Mouse (Mus musculus): ENCODE measurements around the gene Cplx3. TPM values are rescaled to one million over a fixed set of nuclear protein-coding genes. Genes with fewer than 3 reads are reported as not detected.

The Cplx3 gene
- polyA plus RNA-seq, 1 experiment from 2014 or later = 0.96 TPM

DNA sequence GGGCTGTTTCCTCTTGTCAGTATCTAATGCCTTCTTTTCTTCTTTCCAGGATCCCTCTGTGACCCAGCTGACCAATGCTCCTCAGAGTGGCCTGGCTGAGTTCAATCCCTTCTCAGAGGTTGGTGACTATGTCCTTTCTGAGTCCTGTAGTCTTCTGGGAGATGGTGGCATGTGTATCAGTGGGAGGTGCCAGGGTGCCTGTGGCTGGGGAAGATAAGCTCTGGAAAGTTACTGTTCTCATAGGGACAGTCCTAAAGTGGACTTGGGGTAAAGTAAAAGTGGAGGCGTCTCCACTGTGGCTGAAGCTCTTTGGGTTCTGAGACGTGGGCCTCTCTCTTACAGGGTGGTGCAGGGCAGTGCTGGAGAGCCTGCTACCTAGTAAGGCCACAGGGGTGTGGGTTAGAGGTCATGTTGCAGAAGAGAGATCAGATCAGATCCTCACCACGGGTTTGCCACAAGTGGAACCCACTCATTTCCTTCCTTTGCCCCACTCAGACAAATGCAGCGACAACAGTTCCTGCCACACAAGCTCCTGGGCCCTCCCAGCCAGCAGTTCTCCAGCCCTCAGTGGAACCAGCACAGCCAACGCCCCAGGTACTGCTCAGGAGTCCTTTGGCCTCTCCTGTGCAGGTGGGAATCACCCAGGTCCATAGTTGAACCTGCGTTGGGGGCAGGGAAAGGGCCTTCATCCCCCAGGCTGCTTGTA lies 28.8 kb downstream of the Cplx3 start:
- Histone ChIP-seq H3K27ac (replicated peaks; ENCODE audit: low read depth, low read length) (no peak overlapping the region), H3K4me2 (ENCODE audit: low read length) (no peak overlapping the region), H3K36me3 (ENCODE audit: control insufficient read depth, insufficient read depth, low read length) (peaks cover 55% of the 10 kb centered on the region), H3K9ac (replicated peaks; ENCODE audit: low read length) (no peak overlapping the region), H3K4me3 (replicated peaks; ENCODE audit: low read depth, low read length) (no peak overlapping the region), H3K27me3 (ENCODE audit: control insufficient read depth, insufficient read depth, low read length) (no peaks in the 10 kb centered on the region), H3K9me3 (ENCODE audit: control insufficient read depth, low read length) (no peaks in the 10 kb centered on the region), H3K4me1 (ENCODE audit: control insufficient read depth, insufficient read depth, low read length) (no peaks in the 10 kb centered on the region)
- WGBS = 88% methylated on average over 6 of the region's 6 CpGs
- ATAC-seq (ENCODE audit: low FRiP score, low TSS enrichment) = no peak
- no peak for DNase-seq

DNA sequence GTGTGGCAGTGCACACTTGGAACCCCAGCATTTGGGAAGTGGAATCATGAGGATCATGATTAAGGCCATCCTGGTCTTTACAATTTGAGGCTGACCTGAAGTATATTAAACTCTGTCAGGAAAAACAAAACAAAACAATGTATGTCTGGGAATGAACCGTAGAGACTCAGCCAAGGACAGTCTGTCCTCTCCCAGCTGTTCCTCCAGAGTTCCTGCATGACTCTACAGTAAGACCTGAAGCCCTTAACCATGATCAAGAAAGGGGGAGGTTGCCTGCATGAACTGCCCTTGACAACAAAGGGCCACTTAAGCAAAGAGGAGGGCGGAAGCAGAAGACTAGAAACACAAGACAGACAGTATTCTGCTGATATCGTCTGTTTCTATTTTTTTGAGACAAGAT lies 30.5 kb downstream of the Cplx3 start:
- WGBS = 80% methylated on average over 3 of the region's 3 CpGs
- ATAC-seq (ENCODE audit: low FRiP score, low TSS enrichment) = no peak
- peaks cover 48% of the 10 kb centered on the region for H3K36me3 ChIP-seq (ENCODE audit: control insufficient read depth, insufficient read depth, low read length)

DNA sequence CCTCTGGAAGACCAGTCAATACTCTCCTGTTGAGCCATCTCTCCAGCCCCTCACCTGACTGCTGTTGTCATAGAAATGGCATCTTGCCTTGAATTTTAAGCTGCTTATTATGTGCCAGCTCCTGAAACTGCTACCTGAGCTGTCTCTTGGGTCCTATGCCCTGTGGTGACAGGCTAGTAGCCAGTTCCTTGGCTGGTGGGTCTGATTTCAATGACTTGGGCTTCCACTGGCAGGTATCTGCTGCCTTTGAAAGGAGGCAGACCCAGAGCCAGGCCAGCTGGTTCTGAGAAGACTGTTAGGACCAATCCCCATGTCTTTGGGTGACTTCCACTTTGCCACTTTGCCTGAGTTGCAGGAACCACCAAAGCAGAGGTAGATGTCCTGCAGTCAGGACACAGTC lies 31.7 kb downstream of the Cplx3 start:
- H3K27me3 ChIP-seq (ENCODE audit: control insufficient read depth, insufficient read depth, low read length) = no peaks in the 10 kb centered on the region
- H3K36me3 ChIP-seq (ENCODE audit: control insufficient read depth, insufficient read depth, low read length) = peaks cover 47% of the 10 kb centered on the region
- H3K9me3 ChIP-seq (ENCODE audit: control insufficient read depth, low read length) = no peaks in the 10 kb centered on the region
- H3K27ac ChIP-seq (replicated peaks; ENCODE audit: low read depth, low read length) = no peak overlapping the region
- H3K9ac ChIP-seq (replicated peaks; ENCODE audit: low read length) = no peak overlapping the region
- H3K4me2 ChIP-seq (ENCODE audit: low read length) = no peak overlapping the region
- ATAC-seq (ENCODE audit: low FRiP score, low TSS enrichment) = no peak
- H3K4me1 ChIP-seq (ENCODE audit: control insufficient read depth, insufficient read depth, low read length) = no peaks in the 10 kb centered on the region
- no peak for DNase-seq
- no peak overlapping the region for H3K4me3 ChIP-seq (replicated peaks; ENCODE audit: low read depth, low read length)

More for the DNA sequence above, 30.5 kb downstream of the Cplx3 start:
- Histone ChIP-seq H3K27ac (replicated peaks; ENCODE audit: low read depth, low read length) (no peak overlapping the region), H3K27me3 (ENCODE audit: control insufficient read depth, insufficient read depth, low read length) (no peaks in the 10 kb centered on the region), H3K9ac (replicated peaks; ENCODE audit: low read length) (no peak overlapping the region), H3K4me1 (ENCODE audit: control insufficient read depth, insufficient read depth, low read length) (no peaks in the 10 kb centered on the region), H3K9me3 (ENCODE audit: control insufficient read depth, low read length) (no peaks in the 10 kb centered on the region), H3K4me3 (replicated peaks; ENCODE audit: low read depth, low read length) (no peak overlapping the region), H3K4me2 (ENCODE audit: low read length) (no peak overlapping the region)
- no peak for DNase-seq

DNA sequence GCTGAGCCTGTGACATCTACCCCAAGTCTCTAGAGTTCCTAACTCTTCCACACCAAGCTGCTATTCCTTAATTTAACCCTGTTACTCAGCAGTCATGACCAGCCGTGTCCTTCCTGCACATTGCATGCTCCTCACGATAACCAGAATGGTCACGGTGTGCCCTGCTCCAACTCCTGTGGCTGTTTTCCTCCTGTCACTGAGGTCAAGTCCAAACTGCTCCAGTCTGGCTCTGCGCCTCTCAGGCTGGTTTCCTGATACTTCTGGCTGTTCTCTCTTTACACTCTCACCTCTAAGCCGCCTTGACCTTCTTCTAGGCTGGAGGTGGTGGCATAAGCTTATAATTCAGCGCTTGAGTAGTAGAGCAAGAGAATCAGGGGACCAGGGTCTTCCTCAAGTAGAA lies 37.6 kb downstream of the Cplx3 start:
- no peak overlapping the region for H3K4me2 ChIP-seq (ENCODE audit: low read length)
- no peak overlapping the region for H3K27ac ChIP-seq (replicated peaks; ENCODE audit: low read depth, low read length)
- no peak overlapping the region for H3K9ac ChIP-seq (replicated peaks; ENCODE audit: low read length)
- WGBS = 95% methylated on average over 6 of the region's 6 CpGs
- no peaks in the 10 kb centered on the region for H3K9me3 ChIP-seq (ENCODE audit: control insufficient read depth, low read length)
- no peaks in the 10 kb centered on the region for H3K4me1 ChIP-seq (ENCODE audit: control insufficient read depth, insufficient read depth, low read length)
- peaks cover 34% of the 10 kb centered on the region for H3K36me3 ChIP-seq (ENCODE audit: control insufficient read depth, insufficient read depth, low read length)
- H3K27me3 ChIP-seq (ENCODE audit: control insufficient read depth, insufficient read depth, low read length) = no peaks in the 10 kb centered on the region
- H3K4me3 ChIP-seq (replicated peaks; ENCODE audit: low read depth, low read length) = no peak overlapping the region
- no peak for DNase-seq
- no peak for ATAC-seq (ENCODE audit: low FRiP score, low TSS enrichment)

DNA sequence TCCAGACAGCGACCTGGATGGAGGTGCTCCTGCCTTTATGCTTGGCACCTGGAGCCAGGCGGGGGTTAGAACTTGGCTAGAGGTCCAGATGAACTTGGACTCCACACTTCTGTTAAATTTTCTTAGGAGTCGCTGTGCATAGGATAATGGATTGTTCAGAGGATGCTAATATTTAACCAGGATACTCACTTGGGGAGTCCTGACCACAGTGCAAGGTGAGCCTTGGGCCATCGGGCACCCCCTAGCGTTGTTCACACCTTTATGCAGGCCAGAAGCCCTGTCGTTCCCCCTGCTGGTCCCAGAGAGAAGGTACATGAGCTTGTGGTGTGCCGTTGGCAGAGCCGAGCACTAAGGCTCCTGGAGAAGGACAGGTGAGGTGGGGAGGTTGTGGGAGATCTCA lies 39.2 kb downstream of the Cplx3 start:
- no peak overlapping the region for H3K27ac ChIP-seq (replicated peaks; ENCODE audit: low read depth, low read length)
- ATAC-seq (ENCODE audit: low FRiP score, low TSS enrichment) (no peak), DNase-seq (no peak)
- 72% methylated on average over 8 of the region's 8 CpGs for WGBS
- H3K4me1 ChIP-seq (ENCODE audit: control insufficient read depth, insufficient read depth, low read length) = peaks cover 6% of the 10 kb centered on the region
- no peaks in the 10 kb centered on the region for H3K9me3 ChIP-seq (ENCODE audit: control insufficient read depth, low read length)
- peaks cover 34% of the 10 kb centered on the region for H3K36me3 ChIP-seq (ENCODE audit: control insufficient read depth, insufficient read depth, low read length)
- H3K27me3 ChIP-seq (ENCODE audit: control insufficient read depth, insufficient read depth, low read length) = no peaks in the 10 kb centered on the region
- no peak overlapping the region for H3K4me3 ChIP-seq (replicated peaks; ENCODE audit: low read depth, low read length)
- H3K9ac ChIP-seq (replicated peaks; ENCODE audit: low read length) = no peak overlapping the region
- no peak overlapping the region for H3K4me2 ChIP-seq (ENCODE audit: low read length)

DNA sequence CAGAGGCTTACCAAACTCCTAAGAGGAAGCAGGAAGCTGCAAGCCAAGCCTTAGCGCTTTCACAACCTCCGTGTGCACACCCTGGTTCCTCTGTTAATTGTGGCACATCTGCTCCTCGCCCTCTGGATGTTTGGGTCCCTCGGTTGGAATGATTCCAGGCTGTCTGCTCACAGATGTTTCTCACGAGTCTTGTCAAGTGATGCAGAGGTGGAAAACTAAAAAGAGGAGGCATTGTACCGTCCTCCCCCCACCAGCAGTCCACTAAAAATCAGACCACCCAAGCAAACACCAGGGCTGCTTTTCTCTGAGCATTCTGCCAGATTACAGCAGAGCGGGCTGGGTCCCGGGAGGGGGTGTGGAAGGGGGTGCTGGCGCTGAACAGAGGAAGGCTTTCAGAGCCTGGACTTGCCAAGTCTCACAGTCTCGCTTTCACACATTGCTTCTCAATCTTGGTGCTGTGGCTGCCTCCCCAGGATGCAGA lies 40.3 kb downstream of the Cplx3 start:
- H3K9me3 ChIP-seq (ENCODE audit: control insufficient read depth, low read length) = no peaks in the 10 kb centered on the region
- WGBS = 57% methylated on average over 10 of the region's 10 CpGs
- peak overlapping the region; percentile 26; the same call in 1 of the 2 replicates for H3K27ac ChIP-seq (replicated peaks; ENCODE audit: low read depth, low read length)
- ATAC-seq (ENCODE audit: low FRiP score, low TSS enrichment) = no peak
- peaks cover 29% of the 10 kb centered on the region for H3K36me3 ChIP-seq (ENCODE audit: control insufficient read depth, insufficient read depth, low read length)
- H3K4me1 ChIP-seq (ENCODE audit: control insufficient read depth, insufficient read depth, low read length) = peaks cover 12% of the 10 kb centered on the region
- no peak overlapping the region; the same call in 1 of the 2 replicates for H3K9ac ChIP-seq (replicated peaks; ENCODE audit: low read length)
- no peak overlapping the region for H3K4me2 ChIP-seq (ENCODE audit: low read length)
- DNase-seq = peak; percentile 33
- H3K27me3 ChIP-seq (ENCODE audit: control insufficient read depth, insufficient read depth, low read length) = no peaks in the 10 kb centered on the region
- H3K4me3 ChIP-seq (replicated peaks; ENCODE audit: low read depth, low read length) = no peak overlapping the region

DNA sequence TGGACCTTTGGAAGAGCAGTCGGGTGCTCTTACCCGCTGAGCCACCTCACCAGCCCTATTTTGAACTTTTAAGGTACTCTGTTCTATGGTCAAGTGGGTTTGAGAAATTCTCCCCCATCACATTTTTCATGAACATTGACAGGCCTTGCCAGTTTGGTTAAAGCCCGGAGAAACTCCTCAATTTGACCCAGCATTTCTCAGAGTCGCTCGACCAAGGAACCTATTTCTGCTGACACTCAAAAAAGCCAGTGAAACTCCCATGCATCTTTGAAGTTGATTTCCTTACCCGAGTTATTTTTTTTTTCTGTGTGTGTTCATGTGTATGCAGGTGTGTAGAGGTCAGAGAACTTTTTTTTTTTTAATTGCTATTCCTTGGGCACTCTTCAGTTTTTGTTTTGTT lies 41.5 kb downstream of the Cplx3 start:
- H3K4me1 ChIP-seq (ENCODE audit: control insufficient read depth, insufficient read depth, low read length) = peaks cover 15% of the 10 kb centered on the region
- no peaks in the 10 kb centered on the region for H3K27me3 ChIP-seq (ENCODE audit: control insufficient read depth, insufficient read depth, low read length)
- H3K27ac ChIP-seq (replicated peaks; ENCODE audit: low read depth, low read length) = no peak overlapping the region
- no peak overlapping the region for H3K9ac ChIP-seq (replicated peaks; ENCODE audit: low read length)
- DNase-seq (no peak), ATAC-seq (ENCODE audit: low FRiP score, low TSS enrichment) (no peak)
- WGBS = 88% methylated on average over 6 of the region's 6 CpGs
- no peak overlapping the region for H3K4me3 ChIP-seq (replicated peaks; ENCODE audit: low read depth, low read length)
- H3K9me3 ChIP-seq (ENCODE audit: control insufficient read depth, low read length) = no peaks in the 10 kb centered on the region
- no peak overlapping the region for H3K4me2 ChIP-seq (ENCODE audit: low read length)
- H3K36me3 ChIP-seq (ENCODE audit: control insufficient read depth, insufficient read depth, low read length) = peaks cover 19% of the 10 kb centered on the region

DNA sequence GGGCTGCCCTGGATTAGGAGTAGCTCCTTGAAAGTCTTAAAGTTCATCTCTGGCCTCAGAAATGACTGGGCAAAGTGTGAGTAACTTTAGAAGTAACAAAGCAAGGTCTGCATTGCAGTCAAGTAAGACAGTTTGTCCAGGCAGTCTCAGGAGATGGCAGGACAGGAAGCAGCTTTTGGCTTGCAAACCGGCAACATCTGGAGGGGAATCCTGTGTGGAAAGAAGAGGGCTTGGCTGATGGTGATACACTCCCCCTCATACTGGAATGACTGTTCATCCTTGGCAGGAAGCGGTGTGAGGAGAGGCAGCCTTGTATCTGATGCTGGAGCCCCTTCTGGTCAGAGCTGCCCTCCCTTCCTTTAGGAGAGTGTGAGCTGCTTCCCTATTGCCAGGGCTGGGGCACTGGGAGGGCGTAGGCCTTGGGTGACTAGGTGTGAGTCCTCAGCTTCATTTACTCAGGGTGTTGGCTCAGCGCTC lies 43.1 kb downstream of the Cplx3 start:
- no peak for ATAC-seq (ENCODE audit: low FRiP score, low TSS enrichment)
- peaks cover 15% of the 10 kb centered on the region for H3K4me1 ChIP-seq (ENCODE audit: control insufficient read depth, insufficient read depth, low read length)
- no peak for DNase-seq
- no peaks in the 10 kb centered on the region for H3K27me3 ChIP-seq (ENCODE audit: control insufficient read depth, insufficient read depth, low read length)
- H3K36me3 ChIP-seq (ENCODE audit: control insufficient read depth, insufficient read depth, low read length) = peaks cover 3% of the 10 kb centered on the region
- no peak overlapping the region for H3K27ac ChIP-seq (replicated peaks; ENCODE audit: low read depth, low read length)
- H3K9me3 ChIP-seq (ENCODE audit: control insufficient read depth, low read length) = no peaks in the 10 kb centered on the region
- 0 out of 2 replicates have a peak overlapping the region, but pooled peaks have one; percentile 16 for H3K9ac ChIP-seq (replicated peaks; ENCODE audit: low read length)
- no peak overlapping the region for H3K4me3 ChIP-seq (replicated peaks; ENCODE audit: low read depth, low read length)
- no peak overlapping the region for H3K4me2 ChIP-seq (ENCODE audit: low read length)
- 90% methylated on average over 4 of the region's 4 CpGs for WGBS

DNA sequence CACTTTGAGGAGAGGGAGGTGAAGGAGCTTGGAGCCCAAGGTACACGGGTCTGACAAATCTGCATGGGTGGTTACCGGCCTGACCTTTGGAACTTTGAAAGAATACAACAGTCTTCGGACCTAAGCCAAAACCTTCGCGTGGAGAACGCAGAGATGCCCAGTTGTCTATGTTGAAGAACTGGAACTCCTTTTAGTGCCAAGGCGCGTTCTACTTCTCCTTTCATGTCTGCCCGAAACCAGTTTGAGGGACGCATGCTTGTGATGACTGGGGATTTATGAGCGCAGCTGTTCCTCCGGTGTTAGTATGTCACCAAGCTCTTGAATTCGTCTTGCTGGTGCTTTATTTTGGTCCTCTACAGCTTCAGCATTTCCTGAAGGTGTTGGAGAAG lies 44.4 kb downstream of the Cplx3 start:
- peak overlapping the region; percentile 57; the same call in 1 of the 2 replicates for H3K9ac ChIP-seq (replicated peaks; ENCODE audit: low read length)
- no peaks in the 10 kb centered on the region for H3K9me3 ChIP-seq (ENCODE audit: control insufficient read depth, low read length)
- peak overlapping the region; percentile 52 for H3K4me3 ChIP-seq (replicated peaks; ENCODE audit: low read depth, low read length)
- DNase-seq = no peak
- H3K4me2 ChIP-seq (ENCODE audit: low read length) = peak overlapping the region; percentile 75
- ATAC-seq (ENCODE audit: low FRiP score, low TSS enrichment) = no peak
- WGBS = 84% methylated on average over 13 of the region's 13 CpGs
- H3K4me1 ChIP-seq (ENCODE audit: control insufficient read depth, insufficient read depth, low read length) = peaks cover 15% of the 10 kb centered on the region
- H3K27me3 ChIP-seq (ENCODE audit: control insufficient read depth, insufficient read depth, low read length) = no peaks in the 10 kb centered on the region
- H3K36me3 ChIP-seq (ENCODE audit: control insufficient read depth, insufficient read depth, low read length) = no peaks in the 10 kb centered on the region
- no peak overlapping the region for H3K27ac ChIP-seq (replicated peaks; ENCODE audit: low read depth, low read length)

All from midbrain, embryonic 14.5 days (tissue).